ENCODE assay signal across 25 mouse cellular contexts in genomic region chr17:78938927-78939326, GRCm38 (mm10). TPM values are rescaled to one million over a fixed set of nuclear protein-coding genes. Genes with fewer than 3 reads are reported as not detected.
DNase-seq lines count a peak whose midpoint lies in the region; ATAC-seq and TF ChIP-seq lines count a peak whose summit lies in the region.
"Had no signal": no experiment of that assay in that cellular context is flagged by ENCODE, and none has a peak within 500 bp of the region (broad histone marks: within the 10 kb centered on the region; RNA-seq: fewer than 3 reads in every experiment).

No protein-coding gene starts in this region.

- TF ChIP-seq CTCF in lung, postnatal 0 days (IDR thresholded peaks at IDR 0.05), result no peak

- H3K4me2 ChIP-seq in lung, postnatal 0 days (replicated peaks; ENCODE audit: low read depth, low read length), result no peak overlapping the region
- H3K4me2 ChIP-seq in intestine, embryonic 15.5 days (replicated peaks), result no peak overlapping the region
- H3K4me2 ChIP-seq: embryonic facial prominence, embryonic 15.5 days; hindbrain, embryonic 12.5 days had no signal

- ATAC-seq in lung, postnatal 0 days, result no peak
- ATAC-seq in common myeloid progenitor, adult 5-6 weeks (replicated peaks; ENCODE audit: low read depth, poor library complexity, severe bottlenecking), result peak; percentile 31
- no peak for ATAC-seq in intestine, embryonic 15.5 days
- ATAC-seq: forebrain, embryonic 14.5 days; hindbrain, embryonic 16.5 days; inflammation-experienced regulatory T-cells, adult 6 months had no signal

- H3K36me3 ChIP-seq in lung, postnatal 0 days (ENCODE audit: insufficient read depth, low read length), result peaks cover 10% of the 10 kb centered on the region; the same call in 1 of the 2 replicates
- peaks cover 8% of the 10 kb centered on the region for H3K36me3 ChIP-seq in intestine, embryonic 15.5 days

- DNase-seq in lung, postnatal 0 days (ENCODE audit: low spot score), result peak; percentile 10
- no peak for DNase-seq in lung, postnatal 4 days
- peak; percentile 23 to 34 for DNase-seq in monocyte, adult 2 months (ENCODE audit: low read depth in 1 of 2, low spot score in 2 of 2)
- no peak for DNase-seq in frontal cortex, postnatal 10 days (ENCODE audit: low spot score in 2 of 2)
- no peak for DNase-seq in kidney, adult 18-20 months
- DNase-seq: adrenal gland, postnatal 10 days; cerebellum, adult 11-12 months; cerebellum, adult 9-10 months; embryo, embryonic 11 days; gastrocnemius, postnatal 36 days; heart, adult 18-20 months; heart, postnatal 10 days; heart, postnatal 4 days had no signal

- no peaks in the 10 kb centered on the region; the same call in 1 of the 2 replicates for H3K4me1 ChIP-seq in lung, postnatal 0 days (ENCODE audit: insufficient read depth, low read depth, low read length)
- H3K4me1 ChIP-seq in intestine, embryonic 15.5 days (replicated peaks), result peaks cover 14% of the 10 kb centered on the region; the same call in 1 of the 2 replicates

- H3K27ac ChIP-seq in lung, postnatal 0 days (ENCODE audit: low read length), result no peak overlapping the region
- no peak overlapping the region for H3K27ac ChIP-seq in intestine, embryonic 15.5 days
- H3K27ac ChIP-seq: embryonic facial prominence, embryonic 15.5 days; forebrain, embryonic 10.5 days; heart, embryonic 10.5 days; hindbrain, embryonic 12.5 days had no signal

- H3K9ac ChIP-seq in lung, postnatal 0 days (replicated peaks; ENCODE audit: low read depth), result no peak overlapping the region
- no peak overlapping the region for H3K9ac ChIP-seq in intestine, embryonic 15.5 days
- H3K9ac ChIP-seq: embryonic facial prominence, embryonic 15.5 days; hindbrain, embryonic 12.5 days had no signal

- 89% methylated on average over 4 of the region's 4 CpGs for WGBS in lung, postnatal 0 days
- WGBS in intestine, embryonic 15.5 days, result 89% methylated on average over 4 of the region's 4 CpGs

- H3K9me3 ChIP-seq in lung, postnatal 0 days (ENCODE audit: low read length), result no peaks in the 10 kb centered on the region
- no peaks in the 10 kb centered on the region for H3K9me3 ChIP-seq in intestine, embryonic 15.5 days
- H3K9me3 ChIP-seq: embryonic facial prominence, embryonic 15.5 days; forebrain, embryonic 10.5 days; heart, embryonic 10.5 days; hindbrain, embryonic 12.5 days had no signal

- TF ChIP-seq EP300 in lung, postnatal 0 days (IDR thresholded peaks at IDR 0.05), result no peak

- no peak overlapping the region for H3K4me3 ChIP-seq in lung, postnatal 0 days (ENCODE audit: low read depth, low read length)
- H3K4me3 ChIP-seq in intestine, embryonic 15.5 days (replicated peaks), result no peak overlapping the region
- H3K4me3 ChIP-seq: embryonic facial prominence, embryonic 15.5 days; erythroblast, embryonic 14.5 days; forebrain, embryonic 10.5 days; heart, embryonic 10.5 days; hindbrain, embryonic 12.5 days had no signal

- H3K27me3 ChIP-seq in lung, postnatal 0 days (replicated peaks; ENCODE audit: insufficient read depth, low read length), result no peaks in the 10 kb centered on the region
- no peaks in the 10 kb centered on the region for H3K27me3 ChIP-seq in intestine, embryonic 15.5 days (replicated peaks)
- H3K27me3 ChIP-seq: CH12.LX; embryonic facial prominence, embryonic 15.5 days; hindbrain, embryonic 12.5 days had no signal

RNA-seq across cellular contexts. Expression of gene Ndufaf7, which starts 2.0 kb away (rescaled TPM):
- polyA plus RNA-seq in lung, postnatal 0 days (2015; fragmentation: Nextera tagmentation; extraction: Ambion mirVana), result 37.7 and 42.9 TPM in 2 replicates
- 42.6 and 44.0 TPM in 2 replicates for total RNA-seq in common myeloid progenitor, adult 5-6 weeks (2017)
- 55.2 and 55.9 TPM in 2 replicates for polyA plus RNA-seq in intestine, embryonic 15.5 days (2015; fragmentation: Nextera tagmentation; extraction: Ambion mirVana)

RNA-seq across cellular contexts. Expression of gene Cebpz, which starts 2.1 kb away (rescaled TPM):
- polyA plus RNA-seq in lung, postnatal 0 days (2015; fragmentation: Nextera tagmentation; extraction: Ambion mirVana), result 43.4 and 47.6 TPM in 2 replicates
- total RNA-seq in common myeloid progenitor, adult 5-6 weeks (2017), result 145 and 168 TPM in 2 replicates
- 54.2 and 65.3 TPM in 2 replicates for polyA plus RNA-seq in intestine, embryonic 15.5 days (2015; fragmentation: Nextera tagmentation; extraction: Ambion mirVana)

RNA-seq across cellular contexts. Expression of gene Cebpzos, which starts 22.6 kb away (rescaled TPM):
- polyA plus RNA-seq in lung, postnatal 0 days (2015; fragmentation: Nextera tagmentation; extraction: Ambion mirVana), result 67.5 and 68.1 TPM in 2 replicates
- total RNA-seq in common myeloid progenitor, adult 5-6 weeks (2017), result 54.9 and 65.9 TPM in 2 replicates
- 111 and 117 TPM in 2 replicates for polyA plus RNA-seq in intestine, embryonic 15.5 days (2015; fragmentation: Nextera tagmentation; extraction: Ambion mirVana)
- polyA plus RNA-seq: erythroblast, embryonic 14.5 days had no signal

RNA-seq across cellular contexts. Expression of gene Sult6b1, which starts 32.1 kb away (rescaled TPM):
- 0.10 TPM in 1 of 2 replicates, not detected in the other for polyA plus RNA-seq in lung, postnatal 0 days (2015; fragmentation: Nextera tagmentation; extraction: Ambion mirVana)
- not detected in 2 replicates for total RNA-seq in common myeloid progenitor, adult 5-6 weeks (2017)
- 0.08 and 0.11 TPM in 2 replicates for polyA plus RNA-seq in intestine, embryonic 15.5 days (2015; fragmentation: Nextera tagmentation; extraction: Ambion mirVana)
- total RNA-seq: gastrocnemius, adult 8-10 months; gastrocnemius, postnatal 36 days; heart, adult 18-20 months; heart, postnatal 10 days; heart, postnatal 4 days had no signal
- polyA plus RNA-seq: erythroblast, embryonic 14.5 days; forebrain, embryonic 10.5 days; hindbrain, embryonic 16.5 days had no signal

RNA-seq across cellular contexts. Expression of gene Eif2ak2, which starts 56.6 kb away (rescaled TPM):
- polyA plus RNA-seq in lung, postnatal 0 days (2015; fragmentation: Nextera tagmentation; extraction: Ambion mirVana), result 11.1 and 11.4 TPM in 2 replicates
- total RNA-seq in common myeloid progenitor, adult 5-6 weeks (2017), result 49.8 and 61.1 TPM in 2 replicates
- polyA plus RNA-seq in intestine, embryonic 15.5 days (2015; fragmentation: Nextera tagmentation; extraction: Ambion mirVana), result 16.1 and 17.7 TPM in 2 replicates

Comparison
In these comparisons a context has a peak if more than half of its experiments do, and no peak if none do; other contexts are left out.
1. DNase-seq: peak in lung, postnatal 0 days (single experiment) and monocyte, adult 2 months (2 of 2); none in lung, postnatal 4 days (0 of 2), frontal cortex, postnatal 10 days (0 of 2) and kidney, adult 18-20 months (single experiment).